Mouse (Mus musculus) liver, embryonic 11.5 days (tissue): ENCODE data around the gene A930004D18Rik. TPM values are rescaled to one million over a fixed set of nuclear protein-coding genes. Genes with fewer than 3 reads are reported as not detected.
A peak's percentile ranks its signal among the peaks of the same experiment; 100 is the strongest.

Source experiments
- ATAC-seq: fragments of 200-750 bp; cut with Nextera tagmentation; replicated peaks from 2 replicates; pipeline ENCODE4 v1.8.0; 2017; ENCODE audit warnings: moderate number of reproducible peaks, mild to moderate bottlenecking, moderate TSS enrichment, moderate library complexity; ENCODE audit not compliant: low FRiP score
- DNase-seq: peaks from one replicate; pipeline ENCODE4 v3.0.0-alpha.2; 2017; ENCODE audit warnings: low spot score
- H3K27ac ChIP-seq: fragments of 300-500 bp; sonication (generic); 2 replicates; pipeline ENCODE4 v1.5.1; 2014; ENCODE audit warnings: mild to moderate bottlenecking, low read depth, low read length, control low read depth
- H3K27me3 ChIP-seq: fragments of 300-500 bp; sonication (generic); replicated peaks from 2 replicates; pipeline ENCODE4 v1.6.1; 2014; ENCODE audit warnings: low read length, mixed read lengths; ENCODE audit not compliant: control insufficient read depth, insufficient read depth
- H3K36me3 ChIP-seq: fragments of 300-500 bp; sonication (generic); 2 replicates; pipeline ENCODE4 v1.6.1; 2014; ENCODE audit warnings: mild to moderate bottlenecking, low read length, moderate library complexity, mixed read lengths; ENCODE audit not compliant: control insufficient read depth, insufficient read depth
- H3K4me1 ChIP-seq: fragments of 300-500 bp; sonication (generic); replicated peaks from 2 replicates; pipeline ENCODE4 v1.6.1; 2014; ENCODE audit warnings: low read length, mixed read lengths; ENCODE audit not compliant: control insufficient read depth, insufficient read depth
- H3K4me2 ChIP-seq: fragments of 300-500 bp; sonication (generic); 2 replicates; pipeline ENCODE4 v1.6.1; 2014; ENCODE audit warnings: mild to moderate bottlenecking, control low read depth, moderate library complexity
- H3K4me3 ChIP-seq: fragments of 300-500 bp; sonication (generic); 2 replicates; pipeline ENCODE4 v1.5.1; 2014; ENCODE audit warnings: low read depth, low read length, control low read depth
- H3K9ac ChIP-seq: fragments of 300-500 bp; sonication (generic); 2 replicates; pipeline ENCODE4 v1.6.1; 2014; ENCODE audit warnings: low read depth, low read length, control low read depth
- H3K9me3 ChIP-seq: fragments of 300-500 bp; sonication (generic); 2 replicates; pipeline ENCODE4 v1.6.1; 2016; ENCODE audit warnings: low read length, inconsistent platforms, mixed read lengths; ENCODE audit not compliant: control insufficient read depth
- WGBS: fragments of 180-500 bp; shearing (Covaris S2); extraction: QIAGEN DNeasy Blood & Tissue Kit; methylation state at CpG from one replicate; pipeline ENCODE4 v1.1.7; 2014; 5-methylcytosine and 5-hydroxymethylcytosine counted together
- polyA plus RNA-seq: library from polyadenylated mRNA; unstranded; fragments of >200 nt; fragmentation: Nextera tagmentation; extraction: Ambion mirVana; gene quantifications from 2 replicates; pipeline ENCODE4 v1.2.1, GENCODE M21; 2014

The A930004D18Rik gene
- polyA plus RNA-seq, 1 experiment from 2014 or later, result 3.9 TPM

DNA sequence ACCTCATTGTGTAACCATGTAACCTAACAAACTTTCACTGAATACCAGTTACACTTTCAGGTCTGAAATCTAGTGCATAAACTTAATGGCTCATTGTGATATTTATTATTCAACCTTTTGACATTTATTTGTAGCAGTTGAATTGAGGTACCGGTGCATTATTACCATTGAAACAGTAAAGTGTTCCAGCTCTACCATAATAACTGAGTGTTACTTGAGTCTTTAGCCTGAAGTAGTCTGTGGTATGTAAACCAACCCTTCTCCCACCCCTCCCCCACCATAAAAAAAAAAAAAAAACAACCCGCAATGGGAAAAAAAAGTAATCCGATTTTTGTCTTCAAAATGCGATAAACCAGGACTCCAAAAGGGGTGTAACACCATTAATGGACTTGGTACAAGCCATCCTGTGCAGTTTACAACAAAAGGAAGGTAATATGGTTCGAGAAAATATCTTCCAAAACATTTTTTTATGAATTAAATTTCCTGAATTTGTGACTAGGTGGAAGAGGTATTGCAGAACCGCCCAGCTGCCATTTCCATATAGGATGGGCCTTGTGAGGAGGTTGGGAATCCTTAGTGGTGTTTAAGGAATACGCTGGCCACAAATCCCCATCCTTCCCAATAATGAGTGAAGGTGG, 7.7 kb upstream of the A930004D18Rik start:
- Histone ChIP-seq H3K4me3 (peak overlapping the region; percentile 86), H3K4me1 (peaks cover 18% of the 10 kb centered on the region), H3K36me3 (no peaks in the 10 kb centered on the region), H3K27me3 (peaks cover 23% of the 10 kb centered on the region), H3K4me2 (peak overlapping the region; percentile 96), H3K9me3 (no peaks in the 10 kb centered on the region), H3K27ac (no peak overlapping the region), H3K9ac (peak overlapping the region; percentile 88; the same call in 1 of the 2 replicates)
- WGBS, result 36% methylated on average over 7 of the region's 7 CpGs
- no peak for DNase-seq
- ATAC-seq, result no peak

DNA sequence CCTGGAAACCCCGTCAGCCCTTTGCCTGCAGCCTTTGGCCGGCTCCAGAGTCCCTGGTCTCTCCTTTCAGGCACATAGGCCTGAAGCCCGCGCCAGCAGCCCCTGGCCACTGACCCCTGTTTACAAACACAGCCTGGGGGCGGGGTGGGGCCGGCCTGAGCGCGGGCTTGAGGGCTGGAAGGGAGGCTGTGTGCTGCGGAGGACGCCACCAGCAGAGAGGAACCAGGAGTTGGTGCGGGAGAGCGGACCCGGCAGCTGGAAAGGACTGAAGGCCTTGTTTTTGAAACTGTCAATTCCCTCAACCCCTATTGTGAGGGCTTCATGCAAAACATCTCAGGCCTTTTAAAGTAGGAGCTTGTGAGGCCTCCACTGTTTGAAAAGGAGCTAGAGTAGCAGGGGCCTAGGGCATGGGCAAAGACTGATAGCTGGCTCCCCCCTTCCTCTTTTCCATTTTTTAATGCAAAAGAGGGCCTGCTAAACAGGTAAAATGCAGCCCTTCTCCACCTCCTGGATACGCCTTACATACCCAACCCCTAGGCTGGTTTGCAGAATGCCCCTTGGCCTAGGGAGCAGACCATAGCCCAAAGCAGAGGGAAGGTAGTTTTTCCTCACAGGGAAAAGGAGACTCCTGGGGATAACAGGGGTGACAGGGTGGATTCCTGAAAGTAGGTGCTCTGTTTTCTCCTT, 3.8 kb upstream of the A930004D18Rik start:
- H3K9ac ChIP-seq, result peak overlapping the region; percentile 52
- H3K4me3 ChIP-seq, result 0 out of 2 replicates have a peak overlapping the region, but pooled peaks have one; percentile 0
- WGBS, result 30% methylated on average over 14 of the region's 14 CpGs
- peak overlapping the region; percentile 41 for H3K4me2 ChIP-seq
- H3K9me3 ChIP-seq, result no peaks in the 10 kb centered on the region
- peaks cover 24% of the 10 kb centered on the region for H3K27me3 ChIP-seq
- ATAC-seq, result peak; percentile 60
- peaks cover 18% of the 10 kb centered on the region for H3K4me1 ChIP-seq
- peak overlapping the region; percentile 38; the same call in 1 of the 2 replicates for H3K27ac ChIP-seq
- no peak for DNase-seq
- no peaks in the 10 kb centered on the region for H3K36me3 ChIP-seq

DNA sequence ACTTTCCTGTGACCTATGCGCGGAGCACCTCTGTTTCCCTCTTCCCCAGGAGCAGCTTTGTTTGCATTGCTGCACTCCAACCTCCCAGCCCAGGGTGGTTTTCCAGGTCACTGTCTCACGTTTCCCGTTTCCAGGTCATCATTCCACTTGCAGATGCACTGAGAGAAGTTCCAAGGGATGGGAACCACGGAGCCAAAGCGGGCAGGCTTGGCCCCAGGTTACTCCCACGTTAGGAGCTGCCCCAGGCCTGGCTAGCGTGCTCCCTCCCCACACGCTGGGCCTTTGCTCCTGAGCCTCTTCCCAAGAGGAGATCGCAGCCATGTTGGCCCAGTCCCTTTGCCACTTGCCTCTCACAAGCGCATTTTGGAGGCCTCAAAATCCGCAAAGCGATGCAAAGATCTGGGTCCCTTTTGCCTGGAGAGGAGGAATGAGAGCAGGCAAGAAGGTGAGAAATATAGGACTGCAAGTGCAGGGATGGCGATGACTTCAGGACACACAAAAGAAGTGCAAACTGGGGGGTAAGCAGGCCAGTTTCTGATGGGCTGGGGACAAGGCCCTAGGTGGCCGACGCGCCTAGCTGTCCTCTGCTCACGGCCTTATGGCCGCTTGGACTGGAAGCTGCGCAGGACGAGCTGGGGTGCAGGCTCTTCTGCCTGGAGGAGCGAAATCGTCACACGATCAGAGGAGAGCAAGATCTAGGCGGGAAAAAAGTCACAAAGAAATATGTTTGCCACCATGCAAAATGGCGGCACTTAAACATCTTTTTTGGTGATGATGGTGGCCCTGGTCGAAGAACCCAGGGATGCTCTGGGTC, 3.0 kb upstream of the A930004D18Rik start:
- H3K4me2 ChIP-seq, result peak overlapping the region; percentile 41
- peaks cover 17% of the 10 kb centered on the region for H3K27me3 ChIP-seq
- H3K36me3 ChIP-seq, result no peaks in the 10 kb centered on the region
- 54% methylated on average over 27 of the region's 27 CpGs for WGBS
- H3K27ac ChIP-seq, result peak overlapping the region; percentile 38
- peaks cover 18% of the 10 kb centered on the region for H3K4me1 ChIP-seq
- 0 out of 2 replicates have a peak overlapping the region, but pooled peaks have one; percentile 5 for H3K4me3 ChIP-seq
- DNase-seq (no peak), ATAC-seq (0 out of 2 replicates have a peak, but pooled peaks have one; percentile 41)
- H3K9me3 ChIP-seq, result no peaks in the 10 kb centered on the region
- peak overlapping the region; percentile 52 for H3K9ac ChIP-seq

DNA sequence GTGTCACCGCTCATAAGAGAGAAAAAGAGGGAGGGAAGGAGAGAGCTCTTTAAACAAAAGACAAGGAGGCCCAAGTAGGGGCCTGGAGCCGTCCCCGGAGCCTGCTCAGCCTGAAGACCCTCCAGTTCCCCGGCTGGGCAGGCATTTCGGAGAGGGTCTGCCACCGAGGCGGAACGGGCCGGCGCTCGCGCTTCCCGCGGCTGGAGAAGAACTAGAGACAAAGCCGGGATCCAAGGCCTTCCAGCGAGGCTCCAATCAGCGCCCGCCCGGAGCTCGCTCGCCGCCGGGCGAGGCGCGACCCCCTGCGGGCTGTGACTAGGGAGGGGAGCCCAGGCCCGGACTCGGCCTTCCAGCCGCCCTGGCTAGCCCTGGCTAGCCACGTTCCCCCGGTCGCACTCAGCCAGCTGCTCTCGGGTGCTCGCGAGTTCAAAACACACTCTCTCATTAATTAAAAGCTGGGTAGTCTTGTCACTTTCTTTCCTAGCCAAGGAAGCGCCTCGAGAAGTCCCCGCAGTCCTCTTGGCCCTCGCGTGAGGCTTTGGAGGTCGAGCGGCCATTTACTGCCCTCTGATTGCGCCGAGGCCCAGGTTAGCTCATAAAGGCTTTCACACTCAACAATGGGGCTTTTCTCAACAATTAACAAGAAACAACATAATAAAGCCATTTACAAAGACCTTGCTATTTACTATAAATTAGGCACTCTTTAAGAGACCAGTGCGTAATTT, 2.2 kb upstream of the A930004D18Rik start:
- Histone ChIP-seq H3K4me2 (peak overlapping the region; percentile 57), H3K9me3 (no peaks in the 10 kb centered on the region), H3K4me1 (peaks cover 18% of the 10 kb centered on the region), H3K36me3 (no peaks in the 10 kb centered on the region), H3K27me3 (peaks cover 17% of the 10 kb centered on the region), H3K9ac (peak overlapping the region; percentile 62), H3K27ac (peak overlapping the region; percentile 38), H3K4me3 (peak overlapping the region; percentile 16; the same call in 1 of the 2 replicates)
- peak; percentile 31; the same call in 1 of the 2 replicates for ATAC-seq
- DNase-seq, result no peak
- WGBS, result 18% methylated on average over 46 of the region's 46 CpGs

DNA sequence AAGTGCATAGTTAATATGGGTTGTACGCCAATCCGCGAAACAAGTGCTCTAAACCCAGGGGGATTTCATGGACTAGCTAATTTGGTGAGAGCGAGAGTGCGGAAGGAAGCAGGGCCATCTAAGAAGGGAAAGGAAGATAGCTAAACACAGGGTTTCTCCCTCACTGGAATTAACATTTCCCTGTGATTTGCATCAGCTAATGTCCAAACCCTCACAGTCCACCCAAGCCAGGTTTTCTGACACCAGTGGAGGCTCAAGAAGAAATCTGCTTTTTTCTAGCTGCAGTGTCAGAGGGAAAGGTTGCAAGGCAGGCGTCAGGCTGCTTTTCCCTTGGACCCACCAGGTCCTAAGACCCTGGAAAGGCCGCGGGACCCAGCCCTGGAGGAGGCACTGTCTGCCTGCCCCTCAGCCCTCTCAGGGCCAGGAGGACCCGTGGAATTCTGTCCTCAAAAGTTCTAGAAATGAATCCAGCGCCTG, 1.4 kb upstream of the A930004D18Rik start:
- Histone ChIP-seq H3K4me2 (no peak overlapping the region; the same call in 1 of the 2 replicates), H3K9me3 (no peaks in the 10 kb centered on the region), H3K4me1 (peaks cover 18% of the 10 kb centered on the region), H3K4me3 (no peak overlapping the region), H3K27ac (no peak overlapping the region), H3K9ac (no peak overlapping the region), H3K27me3 (peaks cover 17% of the 10 kb centered on the region), H3K36me3 (no peaks in the 10 kb centered on the region)
- DNase-seq (no peak), ATAC-seq (no peak)
- WGBS, result 58% methylated on average over 10 of the region's 10 CpGs

DNA sequence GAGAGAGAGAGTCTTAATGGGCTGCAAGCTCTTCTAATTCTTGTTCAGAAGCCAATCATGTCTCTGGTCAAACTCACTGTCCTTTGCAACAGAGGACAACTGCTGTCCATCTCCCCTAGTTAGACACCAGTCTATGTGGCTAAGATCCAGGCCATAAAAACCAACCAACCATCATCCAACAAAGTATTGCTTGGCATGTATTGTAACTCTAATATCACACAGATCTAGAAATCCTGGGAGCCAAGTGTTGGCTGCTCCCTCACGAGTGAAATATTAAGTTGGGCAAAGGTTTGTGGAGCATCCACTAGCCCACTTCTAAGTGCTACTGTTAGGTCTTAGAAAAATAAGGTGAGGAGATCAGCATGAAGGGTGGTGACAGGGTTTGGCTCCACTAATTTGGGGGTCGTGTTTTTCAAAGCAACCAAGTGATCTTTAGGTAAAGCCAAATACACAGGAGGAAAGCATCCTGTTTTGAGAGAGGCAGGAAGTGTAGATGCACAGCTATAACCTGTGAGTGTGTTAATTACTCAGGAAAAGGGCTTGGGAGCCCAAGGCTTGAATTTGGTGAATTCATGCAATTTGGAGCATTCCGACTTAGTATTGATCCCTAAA, 710 bp upstream of the A930004D18Rik start:
- H3K4me2 ChIP-seq, result no peak overlapping the region
- no peaks in the 10 kb centered on the region for H3K9me3 ChIP-seq
- WGBS, result 43% methylated on average over 3 of the region's 3 CpGs
- H3K9ac ChIP-seq, result no peak overlapping the region
- H3K27me3 ChIP-seq, result peaks cover 24% of the 10 kb centered on the region
- H3K4me3 ChIP-seq, result no peak overlapping the region
- H3K4me1 ChIP-seq, result peaks cover 18% of the 10 kb centered on the region
- ATAC-seq (no peak), DNase-seq (no peak)
- H3K27ac ChIP-seq, result no peak overlapping the region
- H3K36me3 ChIP-seq, result no peaks in the 10 kb centered on the region

DNA sequence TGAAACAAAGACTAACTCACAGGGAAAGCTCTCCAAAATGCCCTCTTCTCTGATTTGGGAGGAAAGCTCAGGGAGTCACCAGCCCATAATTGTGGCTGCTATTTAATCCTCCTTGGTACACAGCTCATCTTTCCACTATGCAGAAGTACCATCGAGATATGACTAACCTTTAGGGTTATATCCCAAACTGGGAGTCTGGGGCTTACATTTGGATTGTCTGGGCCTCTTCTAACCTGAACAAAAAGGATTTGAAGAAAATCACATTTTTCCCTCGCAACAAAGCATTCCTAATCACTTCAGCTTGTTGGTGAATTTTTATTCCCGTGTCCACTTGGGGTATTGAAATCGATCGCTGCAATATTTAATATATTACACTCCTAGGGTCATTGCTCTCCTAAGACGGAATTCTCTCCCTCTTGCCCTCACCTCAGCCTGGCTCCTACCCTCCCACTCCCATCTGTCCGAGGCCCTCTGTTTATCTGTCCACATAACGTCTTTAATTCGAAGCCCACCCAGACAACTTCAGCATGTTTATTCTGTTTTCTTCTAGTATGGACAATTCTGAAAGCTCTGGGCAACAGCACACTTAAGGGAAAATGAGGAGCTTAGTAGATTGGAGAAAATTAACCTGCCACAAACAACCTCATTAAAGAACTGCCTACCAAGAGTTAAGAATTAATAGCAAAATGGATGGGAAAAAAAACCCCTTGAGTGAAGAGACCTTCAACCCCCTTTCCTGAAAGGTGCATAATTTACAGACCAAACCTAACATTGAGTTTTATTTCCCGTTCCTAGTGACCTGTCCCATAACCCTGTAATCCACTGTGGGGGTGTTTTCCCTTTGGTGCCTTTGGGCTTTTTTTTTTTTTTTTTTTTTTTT, 2.9 kb downstream of the A930004D18Rik start:
- Histone ChIP-seq H3K4me1 (peaks cover 17% of the 10 kb centered on the region), H3K9ac (no peak overlapping the region), H3K27me3 (peaks cover 39% of the 10 kb centered on the region), H3K27ac (no peak overlapping the region), H3K4me3 (no peak overlapping the region), H3K36me3 (no peaks in the 10 kb centered on the region), H3K9me3 (no peaks in the 10 kb centered on the region), H3K4me2 (no peak overlapping the region)
- ATAC-seq (no peak), DNase-seq (no peak)
- 78% methylated on average over 10 of the region's 10 CpGs for WGBS
